ENCODE assay signal across 7 mouse cellular contexts in genomic region chr11:109670026-109670916, GRCm38 (mm10). TPM values are rescaled to one million over a fixed set of nuclear protein-coding genes. Genes with fewer than 3 reads are reported as not detected.
DNase-seq lines count a peak whose midpoint lies in the region; ATAC-seq and TF ChIP-seq lines count a peak whose summit lies in the region.

No protein-coding gene starts in this region.

- no peak overlapping the region for H3K4me3 ChIP-seq in testis, adult 2 months (ENCODE audit: control insufficient read depth, low read depth, low read length)
- no peak overlapping the region for H3K4me3 ChIP-seq in brown adipose tissue, adult 24 weeks (ENCODE audit: insufficient read depth, low read depth, low read length)
- H3K4me3 ChIP-seq in heart, postnatal 0 days (ENCODE audit: low read depth, low read length): no peak overlapping the region
- H3K4me3 ChIP-seq in liver, embryonic 12.5 days: no peak overlapping the region

- TF ChIP-seq POLR2A in testis, adult 2 months (IDR thresholded peaks at IDR 0.05; ENCODE audit: control insufficient read depth, low read depth, low read length): no peak

- H3K9ac ChIP-seq in heart, postnatal 0 days (replicated peaks; ENCODE audit: low read depth, low read length): no peak overlapping the region
- H3K9ac ChIP-seq in liver, embryonic 12.5 days: no peak overlapping the region

- H3K27me3 ChIP-seq in testis, adult 2 months (ENCODE audit: control insufficient read depth, insufficient read depth, low read length): no peaks in the 10 kb centered on the region
- no peaks in the 10 kb centered on the region for H3K27me3 ChIP-seq in heart, postnatal 0 days (ENCODE audit: control insufficient read depth, insufficient read depth, low read length)
- no peaks in the 10 kb centered on the region for H3K27me3 ChIP-seq in liver, embryonic 12.5 days (replicated peaks)

- 45% methylated on average over 14 of the region's 14 CpGs for WGBS in heart, postnatal 0 days
- WGBS in liver, embryonic 12.5 days (ENCODE audit: insufficient replicate concordance): 68% methylated on average over 14 of the region's 14 CpGs

- peaks cover 7% of the 10 kb centered on the region for H3K4me1 ChIP-seq in testis, adult 2 months (ENCODE audit: control insufficient read depth, insufficient read depth, low read length)
- peaks cover 12% of the 10 kb centered on the region for H3K4me1 ChIP-seq in brown adipose tissue, adult 24 weeks (ENCODE audit: control insufficient read depth, insufficient read depth, insufficient read length, low read length)
- H3K4me1 ChIP-seq in heart, postnatal 0 days (ENCODE audit: control insufficient read depth, insufficient read depth): peaks cover 10% of the 10 kb centered on the region
- no peaks in the 10 kb centered on the region for H3K4me1 ChIP-seq in liver, embryonic 12.5 days

- no peak for TF ChIP-seq EP300 in heart, postnatal 0 days (IDR thresholded peaks at IDR 0.05; ENCODE audit: low read depth)

- ATAC-seq in heart, postnatal 0 days (ENCODE audit: insufficient read depth, low read depth): peak; percentile 51
- 0 out of 2 replicates have a peak, but pooled peaks have one; percentile 36 for ATAC-seq in liver, embryonic 12.5 days

- DNase-seq in testis, postnatal 14 days (ENCODE audit: low spot score): no peak
- peak; percentile 88 for DNase-seq in heart, postnatal 0 days (ENCODE audit: low spot score)
- DNase-seq in retina, embryonic 14.5 days (ENCODE audit: low spot score): peak; percentile 78
- no peak for DNase-seq in cerebellum, adult 9-10 months

- no peak for TF ChIP-seq CTCF in testis, adult 2 months (IDR thresholded peaks at IDR 0.05; ENCODE audit: control insufficient read depth, insufficient read depth, insufficient replicate concordance, low read depth, low read length)
- peak; percentile 59 for TF ChIP-seq CTCF in heart, postnatal 0 days (IDR thresholded peaks at IDR 0.05; ENCODE audit: low read depth)

- H3K36me3 ChIP-seq in testis, adult 2 months (ENCODE audit: control insufficient read depth, insufficient read depth, low read length): peaks cover 2% of the 10 kb centered on the region
- H3K36me3 ChIP-seq in heart, postnatal 0 days (replicated peaks; ENCODE audit: control insufficient read depth, insufficient read depth, low read length): peaks cover 60% of the 10 kb centered on the region
- H3K36me3 ChIP-seq in liver, embryonic 12.5 days: peaks cover 60% of the 10 kb centered on the region

- H3K4me2 ChIP-seq in heart, postnatal 0 days (ENCODE audit: low read depth, low read length): no peak overlapping the region
- H3K4me2 ChIP-seq in liver, embryonic 12.5 days: no peak overlapping the region

- H3K9me3 ChIP-seq in heart, postnatal 0 days (replicated peaks; ENCODE audit: control insufficient read depth, low read length): no peaks in the 10 kb centered on the region
- no peaks in the 10 kb centered on the region for H3K9me3 ChIP-seq in liver, embryonic 12.5 days (replicated peaks)

- peak overlapping the region; percentile 51; the same call in 1 of the 2 replicates for H3K27ac ChIP-seq in testis, adult 2 months (ENCODE audit: control insufficient read depth, insufficient read depth, low read depth, low read length)
- H3K27ac ChIP-seq in brown adipose tissue, adult 24 weeks (replicated peaks; ENCODE audit: low read depth, low read length): peak overlapping the region; percentile 45
- peak overlapping the region; percentile 54 for H3K27ac ChIP-seq in heart, postnatal 0 days (ENCODE audit: low read depth)
- H3K27ac ChIP-seq in liver, embryonic 12.5 days: no peak overlapping the region

RNA-seq across cellular contexts. Expression of gene Prkar1a, which starts 21.1 kb away (rescaled TPM):
- polyA plus RNA-seq in testis, adult 2 months (2012; rRNA removed): 68.7 and 74.1 TPM in 2 replicates
- polyA plus RNA-seq in brown adipose tissue, adult 24 weeks (2012; ENCODE audit: insufficient read depth, insufficient read length, missing spikeins): 98.4 and 102 TPM in 2 replicates
- total RNA-seq in heart, postnatal 0 days (2014; rRNA removed; ENCODE audit: low replicate concordance): 163 and 237 TPM in 2 replicates
- 483 and 530 TPM in 2 replicates for polyA plus RNA-seq in heart, postnatal 0 days (2015; fragmentation: Nextera tagmentation; extraction: Ambion mirVana)
- polyA plus RNA-seq in liver, embryonic 12.5 days (2016; fragmentation: Nextera tagmentation; extraction: Ambion mirVana): 165 and 171 TPM in 2 replicates

RNA-seq across cellular contexts. Expression of gene Fam20a, which starts 51.8 kb away (rescaled TPM):
- 98.0 and 99.4 TPM in 2 replicates for polyA plus RNA-seq in testis, adult 2 months (2012; rRNA removed)
- 2.3 and 2.6 TPM in 2 replicates for polyA plus RNA-seq in brown adipose tissue, adult 24 weeks (2012; ENCODE audit: insufficient read depth, insufficient read length, missing spikeins)
- total RNA-seq in heart, postnatal 0 days (2014; rRNA removed; ENCODE audit: low replicate concordance): 6.2 and 6.8 TPM in 2 replicates
- polyA plus RNA-seq in heart, postnatal 0 days (2015; fragmentation: Nextera tagmentation; extraction: Ambion mirVana): 3.0 TPM in 2 replicates
- 4.7 and 4.9 TPM in 2 replicates for polyA plus RNA-seq in liver, embryonic 12.5 days (2016; fragmentation: Nextera tagmentation; extraction: Ambion mirVana)

RNA-seq across cellular contexts. Expression of gene Wipi1, which starts 58.5 kb away (rescaled TPM):
- 29.9 and 34.5 TPM in 2 replicates for polyA plus RNA-seq in testis, adult 2 months (2012; rRNA removed)
- 16.2 and 25.2 TPM in 2 replicates for polyA plus RNA-seq in brown adipose tissue, adult 24 weeks (2012; ENCODE audit: insufficient read depth, insufficient read length, missing spikeins)
- total RNA-seq in heart, postnatal 0 days (2014; rRNA removed; ENCODE audit: low replicate concordance): 40.8 and 53.2 TPM in 2 replicates
- 65.4 and 67.1 TPM in 2 replicates for polyA plus RNA-seq in heart, postnatal 0 days (2015; fragmentation: Nextera tagmentation; extraction: Ambion mirVana)
- polyA plus RNA-seq in liver, embryonic 12.5 days (2016; fragmentation: Nextera tagmentation; extraction: Ambion mirVana): 31.7 and 33.5 TPM in 2 replicates

Comparison
In these comparisons a context has a peak if more than half of its experiments do, and no peak if none do; other contexts are left out.
1. DNase-seq: peak in heart, postnatal 0 days (single experiment) and retina, embryonic 14.5 days (single experiment); none in testis, postnatal 14 days (single experiment) and cerebellum, adult 9-10 months (single experiment).
2. RNA of gene Fam20a, which starts 51.8 kb away (polyA plus RNA-seq): 98.0 to 99.4 TPM in testis, adult 2 months; 4.7 to 4.9 TPM in liver, embryonic 12.5 days, 3.0 TPM in heart, postnatal 0 days and 2.3 to 2.6 TPM in brown adipose tissue, adult 24 weeks; every median in the first group is over 10 times any median in the second.